Mouse (Mus musculus): ENCODE results near the gene Xirp1. TPM values are rescaled to one million over a fixed set of nuclear protein-coding genes. Genes with fewer than 3 reads are reported as not detected.

Xirp1 gene
- polyA plus RNA-seq, 1 experiment from 2014 or later = 0.03 TPM

- Histone ChIP-seq H3K9ac (replicated peaks) (no peak overlapping the region), H3K27me3 (0 out of 2 replicates have a peak, but pooled peaks cover 4% of the 10 kb centered on the region), H3K4me3 (replicated peaks) (no peak overlapping the region), H3K27ac (no peak overlapping the region), H3K4me2 (replicated peaks) (no peak overlapping the region), H3K36me3 (no peaks in the 10 kb centered on the region), H3K4me1 (replicated peaks) (0 out of 2 replicates have a peak, but pooled peaks cover 5% of the 10 kb centered on the region), H3K9me3 (no peaks in the 10 kb centered on the region)
- no peak for ATAC-seq
- WGBS = 79% methylated on average over 3 of the region's 3 CpGs
These were observed 58.2 kb downstream of the Xirp1 start for GRCm38 (mm10) chr9:119965186-119965585.

GRCm38 (mm10) chr9:119964206-119964605 is 59.2 kb downstream of the Xirp1 start:
- 79% methylated on average over 3 of the region's 3 CpGs for WGBS

More at GRCm38 (mm10) chr9:119964206-119964605, 59.2 kb downstream of the Xirp1 start:
- no peak overlapping the region for H3K9ac ChIP-seq (replicated peaks)
- H3K36me3 ChIP-seq = no peaks in the 10 kb centered on the region
- no peak overlapping the region for H3K4me3 ChIP-seq (replicated peaks)
- H3K27me3 ChIP-seq = 0 out of 2 replicates have a peak, but pooled peaks cover 4% of the 10 kb centered on the region
- no peak overlapping the region for H3K4me2 ChIP-seq (replicated peaks)
- H3K9me3 ChIP-seq = no peaks in the 10 kb centered on the region
- no peak overlapping the region for H3K27ac ChIP-seq
- H3K4me1 ChIP-seq (replicated peaks) = 0 out of 2 replicates have a peak, but pooled peaks cover 5% of the 10 kb centered on the region
- ATAC-seq = no peak

Other genes with a start within 250 kb of the Xirp1 start
- gene Scn11a, start 198.1 kb downstream of the Xirp1 start, polyA plus RNA-seq (2015; fragmentation: Nextera tagmentation; extraction: Ambion mirVana) = 0.15 and 0.17 TPM in 2 replicates
- gene Wdr48, start 128.7 kb downstream of the Xirp1 start, polyA plus RNA-seq (2015; fragmentation: Nextera tagmentation; extraction: Ambion mirVana) = 74.5 and 75.3 TPM in 2 replicates
- 22.9 and 23.1 TPM in 2 replicates for gene Gorasp1, start 86.0 kb downstream of the Xirp1 start, polyA plus RNA-seq (2015; fragmentation: Nextera tagmentation; extraction: Ambion mirVana)
- 0.28 and 0.44 TPM in 2 replicates for gene Ttc21a, start 86.0 kb downstream of the Xirp1 start, polyA plus RNA-seq (2015; fragmentation: Nextera tagmentation; extraction: Ambion mirVana)
- 1.1 and 1.3 TPM in 2 replicates for gene Csrnp1, start 38.9 kb downstream of the Xirp1 start, polyA plus RNA-seq (2015; fragmentation: Nextera tagmentation; extraction: Ambion mirVana)
- gene Cx3cr1, start 46.3 kb upstream of the Xirp1 start, polyA plus RNA-seq (2015; fragmentation: Nextera tagmentation; extraction: Ambion mirVana) = 6.1 and 6.6 TPM in 2 replicates
- not detected in 2 replicates for gene Ccr8, start 68.5 kb upstream of the Xirp1 start, polyA plus RNA-seq (2015; fragmentation: Nextera tagmentation; extraction: Ambion mirVana)
- 37.2 and 39.2 TPM in 2 replicates for gene Slc25a38, start 86.8 kb upstream of the Xirp1 start, polyA plus RNA-seq (2015; fragmentation: Nextera tagmentation; extraction: Ambion mirVana)
- gene Rpsa, start 104.1 kb upstream of the Xirp1 start, polyA plus RNA-seq (2015; fragmentation: Nextera tagmentation; extraction: Ambion mirVana) = 935 and 992 TPM in 2 replicates
- gene Mobp, start 126.1 kb upstream of the Xirp1 start, polyA plus RNA-seq (2015; fragmentation: Nextera tagmentation; extraction: Ambion mirVana) = 0.07 and 0.54 TPM in 2 replicates